Mouse (Mus musculus) bone marrow, adult 2 months (tissue): ENCODE data around the gene Gid4.

Experiments used
- CTCF ChIP-seq: fragments of 200-500 bp; IDR thresholded peaks from 2 replicates; pipeline ENCODE4 v1.5.1; 2011; ENCODE audit warnings: low read length, control low read depth; ENCODE audit not compliant: control insufficient read depth, insufficient read depth
- POLR2A ChIP-seq: fragments of 200-500 bp; IDR thresholded peaks from 2 replicates; pipeline ENCODE4 v1.6.1; 2011; ENCODE audit warnings: low read depth, mild to moderate bottlenecking, control low read depth, low read length, borderline replicate concordance; ENCODE audit not compliant: control insufficient read depth

DNA sequence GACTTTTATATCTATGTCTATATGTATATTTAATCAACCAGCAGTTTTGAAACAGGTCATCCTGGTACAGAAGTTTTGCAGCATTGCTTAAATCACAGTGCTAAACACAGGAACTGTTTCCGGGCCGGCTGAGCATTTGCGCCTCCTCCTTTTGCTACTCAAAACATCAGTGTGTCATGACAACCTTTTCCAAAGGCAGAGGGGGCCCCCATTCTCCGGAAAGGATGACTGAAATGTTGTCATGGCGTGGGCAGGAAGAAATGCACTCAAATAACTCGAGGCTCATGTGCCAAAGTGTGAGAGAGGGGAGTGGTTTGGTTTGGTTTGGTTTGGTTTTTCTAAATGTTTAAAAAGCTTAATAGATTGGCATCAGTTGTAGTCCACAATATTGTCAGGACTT is 26.0 kb downstream of the Gid4 start:
- TF ChIP-seq CTCF, result no peak
- TF ChIP-seq POLR2A, result no peak
